Mouse (Mus musculus) neutrophil, adult 83 days (primary cell): ENCODE measurements around the gene Wee1. TPM values are rescaled to one million over a fixed set of nuclear protein-coding genes. Genes with fewer than 3 reads are reported as not detected.

Source experiments
- total RNA-seq, 2 experiments: library from RNA; stranded (reverse); gene quantifications; one replicate each; pipeline ENCODE4 v1.2.4; 2023

The Wee1 gene
- 10 to 100 TPM; 17.1 to 17.8 TPM for total RNA-seq

GRCm38 (mm10) chr7:110121516-110122288, at the start of gene Wee1:
Gene Wee1 (plus strand): TSS chr7:110122046.

Other genes with a start within 250 kb of the Wee1 start
- 100 to 1,000 TPM; 193 to 212 TPM for gene Dennd5a, start 161.6 kb upstream of the Wee1 start, total RNA-seq
- gene Tmem41b, start 135.1 kb upstream of the Wee1 start, total RNA-seq: 10 to 100 TPM; 39.2 to 47.5 TPM
- 10 to 100 TPM; 44.1 to 53.9 TPM for gene Ipo7, start 103.8 kb upstream of the Wee1 start, total RNA-seq
- gene Zfp143, start 60.8 kb upstream of the Wee1 start, total RNA-seq: 10 to 100 TPM; 23.6 TPM
- gene Swap70, start 99.7 kb downstream of the Wee1 start, total RNA-seq: 10 to 100 TPM; 26.5 to 32.8 TPM